Mouse (Mus musculus) left cerebral cortex, adult 2 months (tissue): ENCODE results near the gene Tbc1d9b. TPM values are rescaled to one million over a fixed set of nuclear protein-coding genes. Genes with fewer than 3 reads are reported as not detected.
"Not testable (repeated sequence)": the region's sequence is repeated elsewhere in the genome, so short reads cannot be mapped to it uniquely, and the experiment has no call there.

Experiments
- DNase-seq, 2 experiments: peaks; one replicate each; pipeline ENCODE4 v3.0.0; 2021 to 2022; ENCODE audit warnings: low spot score in 2 of 2, mixed read lengths in 1 of 2; ENCODE audit errors: extremely low spot score in 1 of 2
- H3K27ac ChIP-seq: fragments of 200-600 bp; 2 replicates; pipeline ENCODE4 v1.8.1; 2022
- H3K4me3 ChIP-seq: fragments of 200-600 bp; 2 replicates; pipeline ENCODE4 v1.8.1; 2022
- CTCF ChIP-seq: fragments of 200-600 bp; IDR thresholded peaks from 2 replicates; pipeline ENCODE4 v1.8.1; 2022; ENCODE audit warnings: antibody characterized with exemption, mild to moderate bottlenecking, moderate library complexity
- intact Hi-C: fragments of 180-260 bp; cut with DNase I; formaldehyde crosslinking; loops from one replicate; pipeline ENCODE4 v1.15.1; 2025
- long read RNA-seq, 2 experiments: library from polyadenylated mRNA; stranded (forward); transcript quantifications; one replicate each; pipeline ENCODE4 v2.0.0; 2021; ENCODE audit warnings: borderline mapping rate in 2 of 2
- total RNA-seq, 2 experiments: library from RNA; stranded (reverse); gene quantifications; 2 replicates each; pipeline ENCODE4 v1.2.3; 2021

The Tbc1d9b gene
- 100 to 1,000 TPM; 118 to 124 TPM for total RNA-seq
- long read RNA-seq, experiment 1, full-length matches to known transcripts = 345 of 479 reads
- long read RNA-seq, experiment 1, partial matches to known transcripts = 35 of 479 reads
- long read RNA-seq, experiment 1, other reads (novel, unspliced or antisense) = 99 of 479 reads
- long read RNA-seq, experiment 2, full-length matches to known transcripts = 384 of 519 reads
- long read RNA-seq, experiment 2, partial matches to known transcripts = 33 of 519 reads
- long read RNA-seq, experiment 2, other reads (novel, unspliced or antisense) = 102 of 519 reads

GRCm38 (mm10) chr11:50130811-50131766 is at the start of gene Tbc1d9b:
Gene Tbc1d9b (plus strand): TSS chr11:50131396.
- intact Hi-C loops = loop anchor here (1.0 to 2.0 kb wide), 2 partner anchors 106 to 145 kb away; partner anchors contain the start of gene Rnf130
- Histone ChIP-seq H3K4me3 (peak within 1 kb of the TSS; percentile 76), H3K27ac (peak within 1 kb of the TSS; percentile 97)
- DNase-seq = peak; percentile 85 to 90
- peak; percentile 64 for TF ChIP-seq CTCF

DNA sequence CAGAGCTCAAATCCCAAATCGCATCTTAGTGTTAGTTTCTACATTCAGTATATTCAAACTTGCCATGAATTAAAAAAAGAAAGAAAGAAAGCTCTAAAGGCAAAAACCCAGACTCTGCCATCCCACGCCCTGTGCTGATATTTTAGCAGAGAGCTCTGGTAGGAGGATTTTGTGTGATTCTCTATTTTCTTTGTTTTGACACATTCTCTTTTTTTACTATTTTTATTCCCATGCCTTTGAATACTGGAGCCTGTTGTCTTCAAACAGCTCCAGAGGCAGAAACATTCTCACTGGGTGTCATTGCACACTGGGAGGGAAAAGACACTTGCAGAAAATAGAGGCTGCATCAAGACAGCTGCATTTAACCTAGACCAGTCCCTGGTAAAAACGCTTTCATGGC is 45.0 kb upstream of the Tbc1d9b start:
- DNase-seq = no peak
- Histone ChIP-seq H3K4me3 (no peak overlapping the region), H3K27ac (peak overlapping the region; percentile 69)
- intact Hi-C loops = loop anchor here (5.0 kb wide), 1 partner anchor 59 kb away; the partner anchor contains the start of gene Rnf130
- TF ChIP-seq CTCF = no peak

GRCm38 (mm10) chr11:50089840-50090239 is 41.4 kb upstream of the Tbc1d9b start:
- intact Hi-C loops = loop anchor here (5.0 kb wide), 1 partner anchor 63 kb away; the partner anchor contains the start of gene Rnf130
- DNase-seq = no peak

GRCm38 (mm10) chr11:50090982-50091675 is 40.1 kb upstream of the Tbc1d9b start:
- no peak for TF ChIP-seq CTCF
- DNase-seq = no peak
- Histone ChIP-seq H3K27ac (peak overlapping the region; percentile 67), H3K4me3 (no peak overlapping the region)
- intact Hi-C loops = no loop called here

More at GRCm38 (mm10) chr11:50089840-50090239, 41.4 kb upstream of the Tbc1d9b start:
- Histone ChIP-seq H3K27ac (no peak overlapping the region), H3K4me3 (no peak overlapping the region)
- no peak for TF ChIP-seq CTCF

GRCm38 (mm10) chr11:50091681-50092080 is 39.5 kb upstream of the Tbc1d9b start:
- Histone ChIP-seq H3K27ac (peak overlapping the region; percentile 67; the same call in 1 of the 2 replicates), H3K4me3 (no peak overlapping the region)
- no peak for TF ChIP-seq CTCF
- no peak for DNase-seq
- intact Hi-C loops = no loop called here

- intact Hi-C loops = no loop called here
- no peak for DNase-seq
- Histone ChIP-seq H3K27ac (no peak overlapping the region), H3K4me3 (no peak overlapping the region)
- TF ChIP-seq CTCF = no peak
These were observed 35.5 kb upstream of the Tbc1d9b start for GRCm38 (mm10) chr11:50095661-50096060.

- intact Hi-C loops = no loop called here
- no peak overlapping the region for H3K4me3 ChIP-seq
- no peak for DNase-seq
- no peak for TF ChIP-seq CTCF
- H3K27ac ChIP-seq = no peak overlapping the region
These were observed 34.1 kb upstream of the Tbc1d9b start for GRCm38 (mm10) chr11:50097091-50097490.

- intact Hi-C loops = no loop called here
- no peak overlapping the region for H3K27ac ChIP-seq
- no peak overlapping the region for H3K4me3 ChIP-seq
- TF ChIP-seq CTCF = no peak
- DNase-seq = no peak
These were observed 32.2 kb upstream of the Tbc1d9b start for GRCm38 (mm10) chr11:50098961-50099481.

DNA sequence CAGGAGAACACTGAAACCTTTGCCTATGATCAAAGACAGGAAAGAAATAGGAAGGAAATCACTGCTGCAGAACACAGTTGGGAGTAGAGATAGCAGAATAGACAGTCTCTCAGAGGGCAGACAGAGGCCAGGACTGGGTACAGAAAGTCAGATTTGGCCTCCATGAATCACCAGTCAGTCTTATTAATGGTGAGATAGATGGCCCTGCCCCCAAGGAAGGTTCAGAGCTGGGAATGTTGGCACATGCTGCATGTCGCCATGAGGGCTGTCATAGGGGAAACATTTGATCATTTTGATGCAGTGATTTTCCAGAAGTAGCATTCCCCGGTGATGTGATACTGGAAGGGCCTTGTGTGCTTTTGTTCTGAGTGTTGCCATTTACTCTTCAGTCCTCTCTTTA is 31.5 kb upstream of the Tbc1d9b start:
- no peak for DNase-seq
- TF ChIP-seq CTCF = no peak
- intact Hi-C loops = loop anchor here (10.0 kb wide), 1 partner anchor 205 kb away; no protein-coding TSS in a partner anchor
- H3K4me3 ChIP-seq = no peak overlapping the region
- H3K27ac ChIP-seq = no peak overlapping the region

DNA sequence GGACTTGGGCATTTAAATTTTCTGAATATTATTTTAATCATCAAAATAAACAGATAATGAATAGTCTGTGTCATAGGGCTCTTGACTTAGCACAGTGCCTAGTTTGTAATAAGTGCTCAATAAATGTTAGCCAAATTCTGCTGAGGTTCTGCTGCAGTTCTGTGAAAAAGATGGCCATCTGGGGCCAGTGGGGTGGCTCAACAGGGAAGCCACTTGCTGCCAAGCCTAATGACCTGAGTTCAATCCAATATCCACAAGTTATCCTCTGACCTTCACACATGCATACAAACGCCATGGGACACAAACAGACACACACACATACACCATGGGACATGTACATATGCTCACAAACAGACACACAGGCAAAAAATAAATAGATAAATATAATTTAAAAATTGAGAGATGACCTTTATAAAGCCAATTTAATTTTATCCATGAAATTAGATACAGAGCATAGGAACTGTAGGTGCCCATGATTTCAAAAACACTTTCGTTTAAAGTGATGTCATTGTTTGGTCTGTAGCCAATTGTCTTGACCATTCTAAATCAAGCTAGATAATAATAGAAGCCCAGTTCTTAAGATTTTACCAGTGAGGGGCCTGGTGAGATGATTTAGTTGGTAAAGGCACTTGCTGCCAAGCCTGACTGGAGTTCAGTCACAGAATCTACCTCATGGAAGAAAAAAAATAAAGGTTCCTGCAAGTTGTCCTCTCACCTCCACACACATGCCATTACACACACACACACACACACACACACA is 30.5 kb upstream of the Tbc1d9b start:
- Histone ChIP-seq H3K4me3 (no peak overlapping the region), H3K27ac (no peak overlapping the region)
- no peak for DNase-seq
- intact Hi-C loops = loop anchor here (10.0 kb wide), 1 partner anchor 206 kb away; no protein-coding TSS in a partner anchor
- TF ChIP-seq CTCF = no peak

DNA sequence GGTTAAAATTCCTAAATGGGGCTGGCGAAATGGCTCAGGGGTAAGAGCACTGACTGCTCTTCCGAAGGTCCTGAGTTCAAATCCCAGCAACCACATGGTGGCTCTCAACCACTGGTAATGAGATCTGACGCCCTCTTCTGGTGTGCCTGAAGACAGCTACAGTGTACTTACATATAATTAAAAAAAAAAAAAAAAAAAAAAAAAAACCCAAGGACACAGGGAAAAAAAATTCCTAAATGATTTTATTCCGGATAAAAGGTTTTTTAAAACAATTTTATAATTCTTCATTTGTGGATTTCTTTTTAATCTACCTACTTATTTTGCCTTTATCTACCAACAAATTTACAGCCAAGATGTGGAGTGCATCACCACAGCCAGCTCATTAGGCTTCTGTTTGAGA is 29.2 kb upstream of the Tbc1d9b start:
- intact Hi-C loops = loop anchor here (10.0 kb wide), 1 partner anchor 207 kb away; no protein-coding TSS in a partner anchor
- not testable (repeated sequence) for H3K27ac ChIP-seq, DNase-seq, H3K4me3 ChIP-seq
